Mouse (Mus musculus) CD4-positive naive resting alpha-beta T cell, adult 76 days (primary cell): Measurements from ENCODE around the gene Dazl. TPM values are rescaled to one million over a fixed set of nuclear protein-coding genes. Genes with fewer than 3 reads are reported as not detected.

ENCODE experiments used
- total RNA-seq: library from RNA; stranded (reverse); gene quantifications from one replicate; pipeline ENCODE4 v1.2.4, GENCODE M21; 2023

Gene Dazl
- total RNA-seq = not detected

GRCm38 (mm10) chr17:50293241-50293731 lies at the start of gene Dazl:
Dazl (minus strand) TSS chr17:50293636.

Other genes starting within 250 kb of the Dazl start
- gene Rftn1, start 103.0 kb downstream of the Dazl start, total RNA-seq = 71.4 TPM
- gene Plcl2, start 215.8 kb upstream of the Dazl start, total RNA-seq = 94.5 TPM